Mouse (Mus musculus) thymus, adult 2 months (tissue): ENCODE data around the gene Faap100. TPM values are rescaled to one million over a fixed set of nuclear protein-coding genes. Genes with fewer than 3 reads are reported as not detected.

ENCODE experiments used
- DNase-seq: peaks from one replicate; pipeline ENCODE4 v3.0.0; 2021
- H3K27ac ChIP-seq: fragments of 200-500 bp; 2 replicates; pipeline ENCODE4 v1.5.1; 2012; ENCODE audit warnings: low read length, control low read depth; ENCODE audit not compliant: control insufficient read depth, insufficient read depth
- H3K27me3 ChIP-seq: fragments of 200-500 bp; 2 replicates; pipeline ENCODE4 v1.6.1; 2012; ENCODE audit warnings: mild to moderate bottlenecking, low read length, moderate library complexity, mixed read lengths; ENCODE audit not compliant: control insufficient read depth, insufficient read depth
- H3K36me3 ChIP-seq: fragments of 200-500 bp; 2 replicates; pipeline ENCODE4 v1.6.1; 2012; ENCODE audit warnings: mild to moderate bottlenecking, low read length, moderate library complexity; ENCODE audit not compliant: control insufficient read depth, insufficient read depth
- H3K4me1 ChIP-seq: fragments of 200-500 bp; replicated peaks from 2 replicates; pipeline ENCODE4 v1.6.1; 2012; ENCODE audit warnings: low read length; ENCODE audit not compliant: control insufficient read depth, insufficient read depth
- H3K4me3 ChIP-seq: fragments of 200-500 bp; 2 replicates; pipeline ENCODE4 v1.5.1; 2012; ENCODE audit warnings: mild to moderate bottlenecking, low read length, control low read depth, moderate library complexity; ENCODE audit not compliant: control insufficient read depth, insufficient read depth
- CTCF ChIP-seq: fragments of 200-500 bp; IDR thresholded peaks from 2 replicates; pipeline ENCODE4 v1.5.1; 2012; ENCODE audit warnings: mild to moderate bottlenecking, control low read depth, low read length, moderate library complexity, borderline replicate concordance; ENCODE audit not compliant: control insufficient read depth, poor library complexity, insufficient read depth; ENCODE audit errors: extremely low read depth
- POLR2A ChIP-seq: fragments of 200-500 bp; IDR thresholded peaks from 2 replicates; pipeline ENCODE4 v1.6.1; 2012; ENCODE audit warnings: mild to moderate bottlenecking, low read length, control low read depth, moderate library complexity; ENCODE audit not compliant: control insufficient read depth, poor library complexity, insufficient read depth; ENCODE audit errors: extremely low read depth
- WGBS: fragments of 180-500 bp; shearing (Covaris S2); methylation state at CpG from one replicate; pipeline ENCODE4 v1.1.7; 2018; 5-methylcytosine and 5-hydroxymethylcytosine counted together
- polyA plus RNA-seq: library from polyadenylated mRNA; depleted of rRNA; stranded (reverse); fragments of >200 nt; gene quantifications from 2 replicates; pipeline ENCODE4 v1.2.3, GENCODE M21; 2012

Gene Faap100
- polyA plus RNA-seq, 1 experiment = 64.4 TPM

DNA sequence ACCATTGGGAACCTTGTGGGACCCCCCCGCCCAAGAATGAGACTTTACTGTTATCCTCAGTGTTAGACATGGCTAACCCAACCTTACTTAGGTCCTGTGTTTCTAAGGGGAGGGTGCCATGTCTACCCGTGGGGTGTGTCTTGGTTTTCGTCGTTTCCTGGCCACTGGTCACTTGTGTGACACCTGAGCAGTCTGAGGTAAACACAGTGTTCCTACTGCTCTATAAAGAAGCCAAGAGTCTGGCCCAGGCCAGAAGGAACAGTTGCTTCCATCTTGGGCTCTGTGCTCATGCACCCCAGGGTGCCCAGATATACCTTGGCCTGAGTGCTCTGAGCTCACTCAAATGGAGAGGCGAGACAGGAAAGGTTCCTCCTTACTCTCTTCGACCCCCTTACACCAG lies 15.7 kb downstream of the Faap100 start:
- H3K36me3 ChIP-seq = no peaks in the 10 kb centered on the region
- no peak overlapping the region for H3K4me3 ChIP-seq
- no peaks in the 10 kb centered on the region for H3K4me1 ChIP-seq
- no peak overlapping the region for H3K27ac ChIP-seq
- no peaks in the 10 kb centered on the region for H3K27me3 ChIP-seq
- TF ChIP-seq POLR2A (no peak), CTCF (no peak)
- no peak for DNase-seq
- WGBS = 95% methylated on average over 6 of the region's 6 CpGs

DNA sequence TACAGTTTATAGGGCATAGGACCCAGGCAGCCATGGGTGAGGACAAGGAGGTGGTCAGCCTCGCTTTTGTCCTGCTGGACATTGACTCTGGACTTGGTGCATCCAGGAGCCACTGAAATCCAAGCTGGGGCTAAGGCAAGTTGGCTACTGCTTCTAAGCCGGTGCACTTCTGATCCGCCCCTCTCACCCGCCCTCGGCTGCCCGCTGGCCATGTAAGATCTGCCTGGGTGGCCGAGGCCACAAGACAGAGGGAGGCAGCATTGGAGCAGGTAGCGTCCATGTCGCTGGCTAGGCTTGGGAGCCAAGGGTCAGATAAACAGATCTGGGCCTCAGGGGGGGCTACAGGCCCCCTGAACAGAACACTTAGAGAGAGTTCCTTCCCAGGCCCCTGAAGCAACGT lies 17.3 kb downstream of the Faap100 start, which contains the start of gene Fscn2:
Fscn2 (plus strand) TSS at position 240 of the 400 bp plus-strand sequence.
- Histone ChIP-seq H3K36me3 (no peaks in the 10 kb centered on the region), H3K4me1 (no peaks in the 10 kb centered on the region), H3K27ac (no peak within 1 kb of the TSS), H3K4me3 (no peak within 1 kb of the TSS), H3K27me3 (no peaks in the 10 kb centered on the region)
- DNase-seq = no peak
- WGBS = 95% methylated on average over 10 of the region's 10 CpGs
- TF ChIP-seq CTCF (no peak), POLR2A (no peak)

DNA sequence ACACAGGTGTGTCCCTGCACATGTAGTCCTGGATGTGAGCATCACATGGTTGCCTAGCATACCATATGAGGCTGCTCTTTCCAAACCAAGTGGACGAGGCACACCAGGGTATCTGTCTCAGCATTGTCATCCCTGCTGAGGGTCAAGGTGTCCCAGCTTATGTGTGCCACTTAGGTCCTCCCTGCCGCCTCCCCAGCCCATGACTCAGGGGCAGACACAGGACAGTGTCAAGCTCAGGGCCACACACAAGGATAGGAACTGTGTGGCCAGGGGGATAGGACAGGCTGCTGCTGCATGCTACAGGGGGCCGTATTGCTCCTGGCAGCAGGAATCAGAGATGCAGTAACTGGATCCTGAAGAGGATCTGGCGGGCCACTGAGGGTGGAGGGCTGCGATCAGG lies 17.8 kb downstream of the Faap100 start:
- 96% methylated on average over 5 of the region's 5 CpGs for WGBS

DNA sequence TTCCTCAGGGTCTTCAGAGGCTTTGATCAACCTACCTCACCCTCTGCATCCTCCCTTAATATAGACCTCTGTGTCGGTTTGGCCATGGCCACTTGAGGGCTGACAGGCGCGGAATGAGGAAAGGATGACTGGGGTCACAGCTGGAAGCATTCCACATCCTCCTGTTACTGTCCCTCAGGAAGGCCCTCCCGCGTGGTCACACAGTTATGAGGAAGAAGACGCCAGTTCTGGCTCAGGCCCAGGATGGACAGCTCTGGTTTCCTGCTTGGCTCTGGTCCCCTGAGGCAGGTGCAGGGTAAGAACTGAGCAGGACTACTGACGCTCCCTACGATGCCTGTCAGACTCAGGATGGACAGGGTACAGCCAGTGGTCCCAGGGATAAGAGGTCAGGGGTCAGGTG lies 18.5 kb downstream of the Faap100 start:
- TF ChIP-seq CTCF (no peak), POLR2A (no peak)
- H3K27me3 ChIP-seq = no peaks in the 10 kb centered on the region
- DNase-seq = no peak
- 52% methylated on average over 8 of the region's 8 CpGs for WGBS
- H3K27ac ChIP-seq = no peak overlapping the region
- H3K36me3 ChIP-seq = no peaks in the 10 kb centered on the region
- H3K4me1 ChIP-seq = no peaks in the 10 kb centered on the region
- H3K4me3 ChIP-seq = no peak overlapping the region

More for the DNA sequence above, 17.8 kb downstream of the Faap100 start:
- H3K27ac ChIP-seq = no peak overlapping the region
- no peaks in the 10 kb centered on the region for H3K4me1 ChIP-seq
- H3K36me3 ChIP-seq = no peaks in the 10 kb centered on the region
- DNase-seq = no peak
- H3K4me3 ChIP-seq = no peak overlapping the region
- H3K27me3 ChIP-seq = no peaks in the 10 kb centered on the region
- TF ChIP-seq POLR2A = no peak
- no peak for TF ChIP-seq CTCF

DNA sequence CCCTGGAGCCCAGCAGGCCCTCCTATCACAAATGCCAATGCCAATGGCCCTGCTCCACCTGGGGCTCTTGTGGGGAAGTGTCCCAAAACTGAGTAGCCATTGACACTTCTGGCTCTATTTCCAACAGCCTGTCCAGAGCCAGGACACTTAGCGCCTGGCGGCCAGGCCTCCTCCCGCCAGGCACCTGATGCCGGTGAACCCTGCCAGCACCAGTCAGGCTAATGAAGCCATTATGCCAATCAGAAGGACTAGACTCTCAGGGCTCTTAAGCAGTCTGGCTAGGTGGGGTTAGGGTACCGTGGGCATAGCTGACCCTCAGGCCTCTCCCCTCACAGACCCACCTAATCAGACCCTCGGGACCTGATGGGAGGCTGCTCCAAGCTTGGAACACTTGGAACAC lies 19.2 kb downstream of the Faap100 start:
- no peak overlapping the region for H3K4me3 ChIP-seq
- DNase-seq = no peak
- TF ChIP-seq POLR2A (no peak), CTCF (no peak)
- no peaks in the 10 kb centered on the region for H3K27me3 ChIP-seq
- 0 out of 2 replicates have a peak, but pooled peaks cover under 1% of the 10 kb centered on the region for H3K4me1 ChIP-seq
- no peaks in the 10 kb centered on the region for H3K36me3 ChIP-seq
- 96% methylated on average over 6 of the region's 6 CpGs for WGBS
- no peak overlapping the region for H3K27ac ChIP-seq

DNA sequence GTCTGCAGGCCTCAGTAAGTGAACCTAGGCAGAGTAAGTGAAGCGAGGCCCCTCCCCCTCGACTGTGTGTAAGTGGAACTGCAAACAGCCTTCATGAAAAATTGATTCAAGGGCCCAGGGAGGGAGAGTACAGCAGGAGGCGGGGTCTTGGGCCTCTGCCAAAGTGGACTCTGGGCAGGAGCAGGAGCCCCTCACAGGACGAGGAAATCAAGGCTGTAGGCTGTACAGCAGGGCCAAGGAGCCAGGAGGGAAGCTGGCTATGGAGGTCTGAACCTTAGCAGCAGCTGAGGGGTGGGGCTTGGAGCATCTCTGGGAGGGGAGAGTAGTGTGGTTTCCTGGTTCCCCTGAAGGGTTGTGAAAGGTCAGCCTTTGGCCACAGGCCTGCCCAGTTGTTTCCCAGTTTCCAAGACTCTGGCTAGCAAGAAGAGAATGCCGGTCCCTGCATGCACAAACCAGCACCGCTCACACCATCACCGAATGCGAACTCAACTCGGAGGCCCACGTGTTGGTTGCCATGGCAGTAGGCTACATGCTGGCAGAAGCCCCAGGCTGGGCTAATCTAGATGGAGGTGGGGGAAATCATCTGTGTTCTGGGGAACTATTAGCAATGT lies 20.7 kb downstream of the Faap100 start:
- Histone ChIP-seq H3K4me3 (no peak overlapping the region), H3K27ac (no peak overlapping the region), H3K36me3 (no peaks in the 10 kb centered on the region), H3K4me1 (peaks cover 10% of the 10 kb centered on the region), H3K27me3 (no peaks in the 10 kb centered on the region)
- no peak for DNase-seq
- 51% methylated on average over 10 of the region's 10 CpGs for WGBS
- TF ChIP-seq POLR2A (no peak), CTCF (no peak)

DNA sequence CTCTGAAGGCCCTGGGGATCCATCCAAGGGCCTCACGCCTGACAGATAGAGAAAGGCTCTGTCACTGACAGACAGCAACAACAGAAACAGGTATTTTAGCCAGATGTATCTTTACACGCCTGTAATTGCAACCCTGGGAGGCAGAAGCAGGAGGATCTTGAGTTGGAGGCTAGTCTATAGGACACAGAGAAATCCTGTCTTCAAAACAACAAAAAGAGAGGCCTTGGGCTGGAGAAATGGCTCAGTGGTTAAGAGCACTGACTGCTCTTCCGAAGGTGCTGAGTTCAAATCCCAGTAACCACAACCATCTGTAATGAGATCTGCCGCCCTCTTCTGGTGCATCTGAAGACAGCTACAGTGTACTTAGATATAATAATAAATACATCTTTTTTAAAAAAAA lies 21.7 kb downstream of the Faap100 start:
- Histone ChIP-seq H3K27me3 (no peaks in the 10 kb centered on the region), H3K4me3 (no peak overlapping the region), H3K27ac (no peak overlapping the region), H3K4me1 (peaks cover 14% of the 10 kb centered on the region), H3K36me3 (no peaks in the 10 kb centered on the region)
- WGBS = 96% methylated on average over 4 of the region's 4 CpGs
- no peak for TF ChIP-seq POLR2A
- TF ChIP-seq CTCF = no peak
- DNase-seq = no peak
